Mouse (Mus musculus): ENCODE results near the gene Klhl13. TPM values are rescaled to one million over a fixed set of nuclear protein-coding genes. Genes with fewer than 3 reads are reported as not detected.

Gene Klhl13
- polyA plus RNA-seq, 1 experiment from 2014 or later = 115 TPM

DNA sequence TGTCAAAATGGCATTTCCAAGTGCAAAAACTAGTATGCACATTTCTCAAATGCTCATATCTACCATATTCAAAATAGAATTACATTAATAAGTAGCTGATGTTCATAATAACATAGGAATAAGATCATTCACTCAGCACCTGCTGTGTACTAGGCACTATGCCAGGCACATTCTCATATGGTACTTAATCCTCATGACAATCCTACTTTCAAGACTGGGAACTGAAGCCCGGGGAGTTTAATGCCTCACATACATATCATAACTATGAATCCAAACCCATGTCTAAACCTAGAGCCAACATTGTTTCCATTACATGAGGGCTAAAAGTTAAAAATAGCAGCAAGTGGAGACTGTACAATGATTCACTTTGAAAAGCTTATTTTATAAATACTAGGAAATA, 97.3 kb downstream of the Klhl13 start:
- Histone ChIP-seq H3K9me3 (no peaks in the 10 kb centered on the region), H3K4me1 (no peaks in the 10 kb centered on the region), H3K4me3 (no peak overlapping the region), H3K27ac (replicated peaks) (no peak overlapping the region), H3K4me2 (replicated peaks) (no peak overlapping the region), H3K27me3 (no peaks in the 10 kb centered on the region), H3K9ac (replicated peaks) (no peak overlapping the region), H3K36me3 (no peaks in the 10 kb centered on the region)
- ATAC-seq (ENCODE audit: low FRiP score, low read depth) = no peak
- 55% methylated on average over 1 of the region's 1 CpGs for WGBS

DNA sequence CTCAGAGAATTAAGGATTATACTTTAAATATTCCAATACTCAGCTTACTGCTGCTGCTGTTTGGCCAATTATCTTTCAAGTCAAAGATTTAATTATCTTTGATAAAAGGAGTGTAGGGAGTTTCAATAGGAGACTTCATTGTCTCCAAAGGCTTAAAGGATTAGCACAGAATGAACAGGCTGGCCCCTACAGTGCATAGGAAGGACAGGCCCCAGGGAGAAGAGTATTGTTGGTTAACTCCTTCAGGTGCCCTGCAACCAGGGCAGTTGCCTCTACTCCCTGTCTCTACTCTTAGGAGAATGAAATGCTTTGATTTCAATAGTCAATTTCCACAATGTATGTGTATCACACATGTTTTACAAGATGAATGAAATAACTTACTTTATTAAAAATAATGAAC, 116.1 kb downstream of the Klhl13 start:
- no peak overlapping the region for H3K27ac ChIP-seq (replicated peaks)
- ATAC-seq (ENCODE audit: low FRiP score, low read depth) = peak; percentile 90
- no peak overlapping the region for H3K4me3 ChIP-seq
- no peaks in the 10 kb centered on the region for H3K4me1 ChIP-seq
- H3K36me3 ChIP-seq = no peaks in the 10 kb centered on the region
- no peaks in the 10 kb centered on the region for H3K27me3 ChIP-seq
- H3K9ac ChIP-seq (replicated peaks) = no peak overlapping the region
- H3K4me2 ChIP-seq (replicated peaks) = no peak overlapping the region
- H3K9me3 ChIP-seq = no peaks in the 10 kb centered on the region

Measured in midbrain, embryonic 12.5 days (tissue).